Mouse (Mus musculus) T-cell, adult 66 days (primary cell): Measurements from ENCODE around the gene Foxj3. TPM values are rescaled to one million over a fixed set of nuclear protein-coding genes. Genes with fewer than 3 reads are reported as not detected.

Source experiments
- total RNA-seq, 2 experiments: library from RNA; stranded (reverse); gene quantifications; 3 replicates in 1 of 2; 4 replicates in 1 of 2; pipeline ENCODE4 v1.2.4; 2023

Foxj3 gene
- 10 to 100 TPM; 84.9 to 94.0 TPM for total RNA-seq

GRCm38 (mm10) chr4:119536615-119537014 lies at the start of gene Foxj3:
TSS of gene Foxj3 (plus strand) at chr4:119537004.

DNA sequence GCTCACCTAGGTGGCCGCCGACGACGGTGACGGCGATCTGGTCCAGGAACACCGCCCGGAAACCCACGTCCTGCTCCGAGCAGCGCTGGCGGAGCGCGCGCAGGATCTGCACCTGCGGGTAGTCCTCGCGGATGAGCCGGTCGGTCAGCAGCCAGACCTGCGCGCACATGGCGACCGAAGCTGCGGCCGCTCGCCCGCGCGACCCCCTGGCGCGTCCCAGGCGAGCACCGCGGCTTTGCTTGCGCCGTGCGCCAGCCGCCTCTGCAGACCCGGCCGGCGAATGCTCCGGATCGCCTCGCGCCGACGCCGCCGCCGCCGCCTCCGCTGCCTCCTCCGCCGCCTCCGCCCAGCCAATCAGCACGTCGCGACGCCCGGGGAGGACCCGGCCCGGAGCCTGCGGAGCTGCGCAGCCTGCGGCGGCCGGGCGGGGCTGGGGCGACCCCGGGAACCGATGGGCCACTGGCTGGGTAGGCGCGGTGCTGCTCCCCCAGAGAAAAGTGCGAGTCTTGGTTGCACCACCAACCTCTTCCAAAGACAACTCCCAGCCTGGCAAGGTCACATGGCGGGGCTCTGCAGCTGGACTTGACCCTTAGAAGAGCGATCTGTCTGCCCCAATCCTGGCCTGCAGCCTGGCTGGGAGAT lies 44.4 kb upstream of the Foxj3 start, which contains the start of gene Rimkla:
Rimkla (minus strand) TSS at position 338 of the 642 bp plus-strand sequence.

DNA sequence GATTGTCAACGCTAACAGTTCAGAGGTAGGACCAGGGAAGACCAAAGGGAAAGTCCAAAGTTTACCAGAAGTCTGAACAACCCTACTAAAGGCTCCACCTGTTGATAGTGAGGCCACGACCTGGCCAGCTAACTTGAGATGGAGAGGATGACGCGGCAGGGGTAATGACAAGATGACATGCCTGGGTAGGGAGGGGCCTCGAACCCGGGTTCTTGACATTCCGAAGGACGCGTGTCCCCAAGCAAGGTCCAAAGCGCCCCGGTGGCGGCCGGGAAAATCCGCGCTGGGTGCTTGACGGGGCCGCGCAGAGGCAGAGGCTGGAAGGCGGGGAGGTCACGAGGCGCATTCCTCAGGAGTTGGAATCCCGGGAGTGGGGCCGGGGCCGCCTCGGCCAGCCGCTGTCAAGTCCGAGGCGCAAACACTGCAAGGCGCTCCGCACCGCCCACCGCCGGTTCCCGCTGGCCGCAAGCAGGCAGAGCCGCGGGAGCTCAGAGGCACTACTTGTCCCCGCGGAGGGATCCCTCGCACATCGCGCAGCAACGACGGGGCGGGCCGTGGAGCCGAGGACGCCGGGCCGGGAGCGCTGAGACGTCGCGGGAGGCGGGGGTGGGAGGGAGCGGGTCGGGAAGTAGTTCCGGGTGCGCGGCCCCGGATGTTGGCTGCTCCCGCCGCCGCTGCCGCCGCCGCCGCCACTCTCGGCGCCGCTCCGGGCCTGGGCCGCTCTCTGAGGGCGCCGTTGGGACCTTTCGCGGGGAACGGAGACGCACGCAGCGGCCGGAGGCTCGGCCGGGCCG lies 2.4 kb downstream of the Foxj3 start, which contains the start of gene Frg2f1:
Frg2f1 (minus strand) TSS at position 499 of the 794 bp plus-strand sequence.

GRCm38 (mm10) chr4:119637176-119637845 lies 100.5 kb downstream of the Foxj3 start, which contains the start of gene Guca2a:
TSS of gene Guca2a (plus strand) at chr4:119637704.

DNA sequence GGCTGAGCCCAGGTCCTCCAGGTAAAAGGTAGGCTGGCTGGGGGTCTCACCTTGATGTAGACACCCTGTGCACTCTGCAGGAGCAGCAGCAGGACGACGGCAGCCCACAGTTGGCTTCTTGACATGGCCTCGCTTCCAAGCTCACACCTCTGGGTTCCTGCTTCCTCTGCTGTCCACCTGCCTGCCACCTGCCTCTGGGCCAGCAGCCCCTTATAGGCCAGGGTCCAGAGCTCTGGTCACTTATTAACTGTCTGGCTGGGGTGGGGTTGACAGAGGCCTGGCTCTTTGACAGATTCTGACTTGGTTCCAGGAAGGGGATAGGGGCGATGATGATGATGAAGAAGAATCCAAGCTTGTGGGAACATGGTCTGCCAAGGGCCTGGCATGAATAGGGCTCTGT lies 121.9 kb downstream of the Foxj3 start, which contains the start of gene Guca2b:
Guca2b (minus strand) TSS at position 224 of the 400 bp plus-strand sequence.

Other genes with a start within 250 kb of the Foxj3 start
- 100 to 1,000 TPM; 353 to 355 TPM for gene Ybx1, start 242.4 kb upstream of the Foxj3 start, total RNA-seq
- 10 to 100 TPM; 26.5 to 39.1 TPM for gene Ppih, start 216.5 kb upstream of the Foxj3 start, total RNA-seq
- 1 to 10 TPM; 3.5 to 4.6 TPM for gene Ccdc30, start 121.5 kb upstream of the Foxj3 start, total RNA-seq
- gene Ppcs, start 114.6 kb upstream of the Foxj3 start, total RNA-seq, result 10 to 100 TPM; 11.9 to 14.6 TPM
- not detected for gene Zmynd12, start 114.2 kb upstream of the Foxj3 start, total RNA-seq
- 1 to 10 TPM in 1 of 2 experiments, under 1 TPM in 1; 0.96 to 1.4 TPM for gene Rimkla, start 44.4 kb upstream of the Foxj3 start, total RNA-seq
- gene Frg2f1, start 2.5 kb downstream of the Foxj3 start, total RNA-seq, result 10 to 100 TPM; 10.1 to 16.2 TPM
- 1 to 10 TPM; 5.2 to 8.7 TPM for gene Guca2a, start 100.7 kb downstream of the Foxj3 start, total RNA-seq
- not detected for gene Guca2b, start 122.0 kb downstream of the Foxj3 start, total RNA-seq
- 10 to 100 TPM; 10.2 to 10.7 TPM for gene Hivep3, start 196.8 kb downstream of the Foxj3 start, total RNA-seq